Mouse (Mus musculus) hindbrain, embryonic 11.5 days (tissue): ENCODE results near the gene Osbpl6. TPM values are rescaled to one million over a fixed set of nuclear protein-coding genes. Genes with fewer than 3 reads are reported as not detected.

Experiments
- ATAC-seq: fragments of 200-750 bp; cut with Nextera tagmentation; 2 replicates; pipeline ENCODE4 v1.8.0; 2017; ENCODE audit warnings: mild to moderate bottlenecking, moderate TSS enrichment, moderate library complexity; ENCODE audit not compliant: low FRiP score
- DNase-seq: peaks from one replicate; pipeline ENCODE4 v3.0.0-alpha.2; 2015; ENCODE audit warnings: low spot score
- H3K27ac ChIP-seq: fragments of 300-500 bp; sonication (generic); 2 replicates; pipeline ENCODE4 v1.5.1; 2014; ENCODE audit warnings: mild to moderate bottlenecking, low read depth, low read length
- H3K27me3 ChIP-seq: fragments of 300-500 bp; sonication (generic); 2 replicates; pipeline ENCODE4 v1.6.1; 2014; ENCODE audit warnings: mild to moderate bottlenecking, low read length, moderate library complexity, mixed read lengths; ENCODE audit not compliant: control insufficient read depth, insufficient read depth
- H3K36me3 ChIP-seq: fragments of 300-500 bp; sonication (generic); 2 replicates; pipeline ENCODE4 v1.6.1; 2014; ENCODE audit warnings: mild to moderate bottlenecking, low read length, moderate library complexity, mixed read lengths; ENCODE audit not compliant: control insufficient read depth, insufficient read depth
- H3K4me1 ChIP-seq: fragments of 300-500 bp; sonication (generic); replicated peaks from 2 replicates; pipeline ENCODE4 v1.6.1; 2014; ENCODE audit warnings: low read length, mixed read lengths; ENCODE audit not compliant: control insufficient read depth, insufficient read depth
- H3K4me2 ChIP-seq: fragments of 300-500 bp; sonication (generic); replicated peaks from 2 replicates; pipeline ENCODE4 v1.6.1; 2014; ENCODE audit warnings: mild to moderate bottlenecking, low read depth, low read length
- H3K4me3 ChIP-seq: fragments of 300-500 bp; sonication (generic); 2 replicates; pipeline ENCODE4 v1.5.1; 2014; ENCODE audit warnings: low read depth, low read length
- H3K9ac ChIP-seq: fragments of 300-500 bp; sonication (generic); 2 replicates; pipeline ENCODE4 v1.6.1; 2014; ENCODE audit warnings: low read depth, low read length
- H3K9me3 ChIP-seq: fragments of 300-500 bp; sonication (generic); 2 replicates; pipeline ENCODE4 v1.6.1; 2016; ENCODE audit warnings: low read length; ENCODE audit not compliant: control insufficient read depth
- WGBS: fragments of 180-500 bp; shearing (Covaris S2); extraction: QIAGEN DNeasy Blood & Tissue Kit; methylation state at CpG from one replicate; pipeline ENCODE4 v1.1.7; 2014; 5-methylcytosine and 5-hydroxymethylcytosine counted together
- polyA plus RNA-seq: library from polyadenylated mRNA; unstranded; fragments of >200 nt; fragmentation: Nextera tagmentation; extraction: Ambion mirVana; gene quantifications from 2 replicates; pipeline ENCODE4 v1.2.1, GENCODE M21; 2014

The Osbpl6 gene
- polyA plus RNA-seq, 1 experiment from 2014 or later, result 16.9 TPM

- no peak overlapping the region for H3K27ac ChIP-seq
- no peak overlapping the region for H3K4me2 ChIP-seq
- DNase-seq (no peak), ATAC-seq (no peak)
- H3K27me3 ChIP-seq, result no peaks in the 10 kb centered on the region
- no peaks in the 10 kb centered on the region for H3K9me3 ChIP-seq
- WGBS, result 92% methylated on average over 11 of the region's 11 CpGs
- H3K4me3 ChIP-seq, result no peak overlapping the region
- no peak overlapping the region for H3K9ac ChIP-seq
- H3K4me1 ChIP-seq, result no peaks in the 10 kb centered on the region
- H3K36me3 ChIP-seq, result no peaks in the 10 kb centered on the region
Observed at GRCm38 (mm10) chr2:76498891-76499290, 92.6 kb downstream of the Osbpl6 start.

- DNase-seq, result no peak
- 53% methylated on average over 12 of the region's 12 CpGs for WGBS
- no peaks in the 10 kb centered on the region for H3K36me3 ChIP-seq
- no peak for ATAC-seq
- no peaks in the 10 kb centered on the region for H3K9me3 ChIP-seq
- no peaks in the 10 kb centered on the region for H3K27me3 ChIP-seq
- H3K4me2 ChIP-seq, result no peak overlapping the region
- no peak overlapping the region for H3K9ac ChIP-seq
- H3K27ac ChIP-seq, result no peak overlapping the region
- no peaks in the 10 kb centered on the region for H3K4me1 ChIP-seq
- H3K4me3 ChIP-seq, result no peak overlapping the region
Observed at GRCm38 (mm10) chr2:76504122-76504839, 98.0 kb downstream of the Osbpl6 start.

GRCm38 (mm10) chr2:76504989-76505388, 98.7 kb downstream of the Osbpl6 start:
- Histone ChIP-seq H3K4me3 (no peak overlapping the region), H3K9ac (no peak overlapping the region), H3K9me3 (no peaks in the 10 kb centered on the region), H3K4me1 (no peaks in the 10 kb centered on the region), H3K36me3 (no peaks in the 10 kb centered on the region), H3K4me2 (no peak overlapping the region), H3K27me3 (no peaks in the 10 kb centered on the region), H3K27ac (no peak overlapping the region)
- no peak for DNase-seq
- no peak for ATAC-seq
- WGBS, result 86% methylated on average over 2 of the region's 2 CpGs

- no peak overlapping the region for H3K4me3 ChIP-seq
- no peak for ATAC-seq
Observed at GRCm38 (mm10) chr2:76511281-76511721, 105.0 kb downstream of the Osbpl6 start.

GRCm38 (mm10) chr2:76512133-76512532, 105.8 kb downstream of the Osbpl6 start:
- WGBS, result 94% methylated on average over 6 of the region's 6 CpGs
- DNase-seq (no peak), ATAC-seq (no peak)
- Histone ChIP-seq H3K36me3 (no peaks in the 10 kb centered on the region), H3K9ac (no peak overlapping the region), H3K27ac (no peak overlapping the region), H3K4me1 (no peaks in the 10 kb centered on the region), H3K9me3 (no peaks in the 10 kb centered on the region), H3K27me3 (no peaks in the 10 kb centered on the region), H3K4me2 (no peak overlapping the region), H3K4me3 (no peak overlapping the region)

More at GRCm38 (mm10) chr2:76511281-76511721, 105.0 kb downstream of the Osbpl6 start:
- H3K36me3 ChIP-seq, result no peaks in the 10 kb centered on the region
- no peak overlapping the region for H3K4me2 ChIP-seq
- WGBS, result 85% methylated on average over 8 of the region's 8 CpGs
- H3K27me3 ChIP-seq, result no peaks in the 10 kb centered on the region
- no peaks in the 10 kb centered on the region for H3K9me3 ChIP-seq
- no peak for DNase-seq
- no peak overlapping the region for H3K27ac ChIP-seq
- H3K9ac ChIP-seq, result no peak overlapping the region
- no peaks in the 10 kb centered on the region for H3K4me1 ChIP-seq

- WGBS, result 79% methylated on average over 6 of the region's 6 CpGs
Observed at GRCm38 (mm10) chr2:76512888-76513287, 106.6 kb downstream of the Osbpl6 start.

GRCm38 (mm10) chr2:76513296-76513695, 107.0 kb downstream of the Osbpl6 start:
- Histone ChIP-seq H3K4me1 (no peaks in the 10 kb centered on the region), H3K27ac (no peak overlapping the region), H3K36me3 (no peaks in the 10 kb centered on the region), H3K9me3 (no peaks in the 10 kb centered on the region), H3K4me3 (no peak overlapping the region), H3K27me3 (no peaks in the 10 kb centered on the region), H3K9ac (no peak overlapping the region), H3K4me2 (no peak overlapping the region)
- ATAC-seq, result no peak
- DNase-seq, result no peak
- WGBS, result 58% methylated on average over 3 of the region's 3 CpGs

More at GRCm38 (mm10) chr2:76512888-76513287, 106.6 kb downstream of the Osbpl6 start:
- no peak overlapping the region for H3K4me3 ChIP-seq
- ATAC-seq, result no peak
- H3K4me2 ChIP-seq, result no peak overlapping the region
- H3K27me3 ChIP-seq, result no peaks in the 10 kb centered on the region
- DNase-seq, result no peak
- no peaks in the 10 kb centered on the region for H3K36me3 ChIP-seq
- H3K4me1 ChIP-seq, result no peaks in the 10 kb centered on the region
- H3K9ac ChIP-seq, result no peak overlapping the region
- no peak overlapping the region for H3K27ac ChIP-seq
- no peaks in the 10 kb centered on the region for H3K9me3 ChIP-seq

- Histone ChIP-seq H3K4me3 (no peak overlapping the region), H3K9me3 (no peaks in the 10 kb centered on the region), H3K4me1 (no peaks in the 10 kb centered on the region), H3K27me3 (no peaks in the 10 kb centered on the region), H3K4me2 (no peak overlapping the region), H3K36me3 (no peaks in the 10 kb centered on the region), H3K9ac (no peak overlapping the region), H3K27ac (no peak overlapping the region)
- no peak for ATAC-seq
- 92% methylated on average over 14 of the region's 14 CpGs for WGBS
- no peak for DNase-seq
Observed at GRCm38 (mm10) chr2:76517471-76517870, 111.2 kb downstream of the Osbpl6 start.

- no peak overlapping the region for H3K27ac ChIP-seq
- H3K9ac ChIP-seq, result no peak overlapping the region
- H3K4me1 ChIP-seq, result no peaks in the 10 kb centered on the region
- ATAC-seq (no peak), DNase-seq (no peak)
- H3K4me2 ChIP-seq, result no peak overlapping the region
- WGBS, result 86% methylated on average over 5 of the region's 5 CpGs
- no peaks in the 10 kb centered on the region for H3K36me3 ChIP-seq
- H3K27me3 ChIP-seq, result no peaks in the 10 kb centered on the region
- no peaks in the 10 kb centered on the region for H3K9me3 ChIP-seq
- H3K4me3 ChIP-seq, result no peak overlapping the region
Observed at GRCm38 (mm10) chr2:76518407-76519063, 112.2 kb downstream of the Osbpl6 start.
